Mouse (Mus musculus): ENCODE data around the gene Rpl13a.
"Not testable (repeated sequence)": the region's sequence is repeated elsewhere in the genome, so short reads cannot be mapped to it uniquely, and the experiment has no call there.

The Rpl13a gene

DNA sequence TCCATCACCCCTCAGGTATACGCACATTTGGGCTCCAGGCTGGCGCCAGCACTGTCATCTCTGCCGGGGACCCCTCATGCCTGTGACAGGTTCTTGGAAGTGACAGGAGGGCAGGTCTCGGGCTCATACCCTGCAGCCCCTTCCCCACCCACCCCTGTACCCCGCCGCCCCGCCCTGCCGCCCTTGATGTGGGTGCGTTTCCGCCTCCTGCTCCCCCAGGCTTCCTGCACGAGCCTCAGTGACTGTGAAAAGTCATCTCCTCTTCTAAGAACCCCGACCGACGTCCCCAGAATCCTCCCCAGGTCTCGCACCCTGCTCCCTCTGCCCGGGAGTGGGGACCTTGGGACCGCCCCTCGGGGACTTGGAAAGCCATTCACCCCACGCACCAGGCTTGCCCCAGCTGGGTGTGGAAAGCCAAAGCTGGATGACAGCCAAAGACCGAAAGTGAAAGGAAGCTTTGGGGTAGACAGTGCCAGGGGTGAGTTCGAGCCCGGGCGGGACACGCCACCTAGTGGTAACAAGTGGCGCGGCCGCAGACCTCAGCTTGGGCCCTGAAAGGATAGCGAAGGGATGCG lies 7.5 kb upstream of the Rpl13a start, which contains the start of the genes Gm45713 and Flt3l:
TSS of gene Gm45713 (minus strand) at position 239 of the 575 bp plus-strand sequence.
TSS of gene Flt3l (minus strand) at position 440 of the 575 bp plus-strand sequence.
- peak in 1 of 2 experiments; percentile 93 for DNase-seq (ENCODE audit: low spot score in 2 of 2)

DNA sequence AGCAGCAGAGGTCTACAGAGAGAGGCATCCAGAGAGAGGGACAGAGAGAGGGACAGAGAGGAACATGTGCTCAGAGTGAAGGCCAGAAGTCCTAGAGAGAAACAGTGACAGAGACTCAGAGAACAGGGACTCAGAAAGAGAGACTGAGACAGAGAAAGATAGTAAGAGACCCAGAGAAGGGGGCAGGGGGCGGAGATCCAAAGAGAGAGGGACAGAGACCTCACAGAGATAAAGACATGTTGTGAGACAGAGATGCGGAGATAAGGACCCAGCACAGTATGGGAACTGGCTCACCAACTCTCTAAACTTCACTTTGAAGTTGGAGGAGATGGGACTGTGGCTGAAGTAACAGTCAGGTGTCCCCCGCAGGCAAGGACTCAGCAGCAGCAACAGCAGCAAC lies 6.8 kb upstream of the Rpl13a start:
- no peak for DNase-seq (ENCODE audit: low spot score in 2 of 2)

DNA sequence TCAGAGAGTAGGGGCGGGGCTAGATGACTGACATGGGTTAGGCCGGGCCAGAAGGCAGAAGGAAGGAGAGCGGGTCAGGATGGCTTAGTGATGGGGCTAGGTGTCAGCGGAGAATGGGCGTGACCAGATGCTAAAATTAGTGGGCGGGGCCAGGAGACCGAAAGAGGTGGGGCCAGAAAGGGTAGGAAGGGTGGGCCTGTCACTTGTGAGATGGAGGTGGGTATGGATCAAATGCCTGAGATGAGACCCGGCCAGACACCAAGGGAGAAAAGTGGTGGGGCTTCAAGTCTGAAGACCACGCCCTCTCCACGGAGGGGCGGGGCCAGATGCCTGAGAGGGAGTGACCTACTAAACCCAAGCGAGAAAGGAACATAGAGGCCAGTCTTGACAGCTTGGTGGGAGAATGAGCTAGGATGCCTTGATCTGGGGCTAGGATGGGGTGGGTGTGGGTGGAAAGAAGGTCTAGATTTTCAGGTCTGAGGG lies 6.0 kb upstream of the Rpl13a start:
- no peak for DNase-seq (ENCODE audit: low spot score in 2 of 2)

DNA sequence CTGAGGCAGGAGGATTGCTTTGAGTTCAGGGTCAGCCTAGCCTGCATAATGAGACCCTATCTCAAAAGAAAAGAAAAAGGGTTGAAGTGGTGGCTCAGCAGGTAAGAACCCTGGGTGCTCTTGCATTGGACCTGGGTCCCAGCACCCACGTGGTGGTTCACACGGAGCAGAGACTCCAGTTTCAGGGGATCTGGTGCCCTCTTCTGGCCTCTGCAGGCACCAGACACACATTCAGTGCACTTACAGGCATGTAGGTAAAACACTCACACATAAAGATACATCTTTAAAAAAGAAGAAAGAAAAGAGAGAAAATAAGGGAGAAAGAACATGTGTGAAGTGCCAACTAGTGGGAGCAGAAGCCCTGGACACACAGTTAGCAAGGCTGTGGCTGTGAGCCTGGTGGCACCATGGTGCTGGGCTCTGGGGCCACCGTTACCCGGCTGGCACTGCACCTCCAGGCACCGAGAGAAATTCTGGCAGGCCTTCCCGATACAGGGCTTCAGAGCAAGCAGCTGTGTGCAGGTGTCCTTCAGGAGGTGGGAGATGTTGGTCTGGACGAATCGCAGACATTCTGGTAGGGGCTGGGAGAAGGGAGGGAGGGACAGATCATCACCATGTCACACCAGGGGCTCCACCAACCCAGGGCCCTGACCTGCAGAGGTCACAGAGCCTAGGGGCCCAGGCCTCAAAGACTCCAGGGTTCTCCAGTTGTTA lies 5.0 kb upstream of the Rpl13a start:
- DNase-seq (ENCODE audit: low spot score in 2 of 2), result no peak

DNA sequence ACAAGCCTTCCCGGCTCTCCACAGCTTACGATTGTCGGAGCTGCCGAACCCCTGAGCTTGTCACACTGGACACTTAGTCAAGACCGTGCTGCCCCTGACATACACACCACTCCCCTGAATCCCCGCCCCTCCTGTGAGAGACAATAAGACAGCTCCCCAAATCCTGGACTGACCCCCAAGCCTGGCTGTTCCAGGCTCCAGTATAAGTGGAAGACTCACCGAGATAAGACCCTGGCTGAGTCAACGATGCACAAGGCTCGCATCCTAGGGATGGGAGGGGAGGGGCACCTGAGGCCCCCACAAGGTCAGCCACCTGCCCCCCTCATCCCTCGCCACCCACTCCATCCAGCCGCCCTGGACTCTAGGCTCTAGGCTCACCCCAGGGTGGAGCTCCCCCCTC lies 3.3 kb upstream of the Rpl13a start:
- no peak for DNase-seq (ENCODE audit: low spot score in 2 of 2)

DNA sequence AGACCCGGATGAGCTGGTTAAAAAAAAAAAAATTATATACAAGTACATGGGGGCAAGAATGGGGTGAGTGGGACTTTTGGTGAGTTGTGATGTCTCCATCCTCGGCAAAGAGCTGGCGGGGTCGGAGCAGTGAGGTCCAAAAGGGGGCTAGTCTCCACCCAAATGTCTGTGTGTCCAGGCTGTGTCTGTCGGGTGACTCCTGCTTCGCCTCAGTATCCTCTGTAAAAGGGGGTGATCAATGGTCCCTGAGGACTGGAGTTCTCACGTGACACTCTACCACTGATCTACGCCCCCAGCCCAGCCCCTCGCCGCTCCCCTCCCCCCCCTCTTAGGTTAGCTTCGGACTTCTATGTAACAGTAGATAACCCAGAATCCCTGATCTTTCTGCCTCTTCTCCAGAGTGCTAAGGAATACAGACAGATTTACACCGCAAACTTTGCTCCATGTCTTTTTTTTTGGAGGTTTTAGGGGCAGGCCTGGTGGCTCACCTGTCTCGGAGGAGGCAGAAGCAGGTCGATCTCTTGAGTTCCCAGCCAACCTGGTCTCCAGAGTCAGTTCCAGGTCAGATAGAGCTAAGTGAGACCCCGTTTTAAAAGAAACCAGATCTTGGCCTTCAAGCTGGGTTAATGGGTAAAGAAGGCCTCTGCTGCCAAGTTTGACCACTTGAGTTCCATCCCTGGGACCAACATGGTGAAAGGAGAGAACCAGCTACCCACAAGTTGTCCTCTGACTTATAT lies 1.4 kb upstream of the Rpl13a start:
- DNase-seq (ENCODE audit: low spot score in 2 of 2), result no peak

DNA sequence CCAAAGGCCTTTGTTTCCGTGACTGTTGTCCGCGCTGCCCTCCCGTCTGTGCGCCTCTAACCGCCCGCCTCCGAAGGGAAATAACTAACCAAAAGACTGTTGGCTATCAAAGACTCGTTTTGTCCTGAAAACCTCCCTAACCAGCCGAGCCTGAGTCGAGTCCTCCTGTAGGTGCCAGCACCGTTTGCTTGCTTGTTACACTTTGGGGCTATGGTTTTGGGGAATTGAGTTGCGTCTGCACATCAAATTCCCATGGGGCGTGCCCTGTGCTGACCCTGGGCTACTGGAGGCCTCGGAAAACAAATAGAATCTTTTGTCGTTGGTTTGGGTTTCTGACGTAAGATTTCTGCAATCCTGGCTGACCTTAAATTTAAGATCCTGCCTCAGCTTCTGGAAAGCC lies 757 bp upstream of the Rpl13a start:
- no peak for DNase-seq (ENCODE audit: low spot score in 2 of 2)

DNA sequence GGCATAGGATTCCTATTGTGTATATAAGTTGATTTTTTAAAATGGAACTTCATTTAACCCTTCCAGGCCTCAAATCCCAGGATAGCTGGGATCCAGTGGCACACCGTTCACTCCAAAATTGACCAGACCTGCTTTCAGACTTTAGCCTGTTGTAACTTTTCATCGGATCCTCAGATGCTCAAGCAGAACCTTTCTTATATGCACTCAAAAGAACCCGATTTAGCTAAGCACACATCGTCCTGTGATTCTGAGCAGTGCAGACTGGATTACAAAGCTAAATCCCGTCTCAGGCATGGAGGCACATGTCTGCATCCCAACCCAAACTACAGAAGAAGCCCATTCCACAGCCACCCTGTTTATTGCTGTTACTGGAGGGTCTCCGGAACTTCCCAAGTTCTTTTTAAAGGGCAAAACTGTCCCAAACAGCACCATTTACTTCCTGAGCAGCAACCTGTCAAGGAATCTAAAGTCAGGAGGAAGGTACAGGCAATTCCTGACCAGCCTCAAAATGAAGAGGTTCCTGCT lies 799 bp downstream of the Rpl13a start:
- no peak for DNase-seq (ENCODE audit: low spot score in 2 of 2)

DNA sequence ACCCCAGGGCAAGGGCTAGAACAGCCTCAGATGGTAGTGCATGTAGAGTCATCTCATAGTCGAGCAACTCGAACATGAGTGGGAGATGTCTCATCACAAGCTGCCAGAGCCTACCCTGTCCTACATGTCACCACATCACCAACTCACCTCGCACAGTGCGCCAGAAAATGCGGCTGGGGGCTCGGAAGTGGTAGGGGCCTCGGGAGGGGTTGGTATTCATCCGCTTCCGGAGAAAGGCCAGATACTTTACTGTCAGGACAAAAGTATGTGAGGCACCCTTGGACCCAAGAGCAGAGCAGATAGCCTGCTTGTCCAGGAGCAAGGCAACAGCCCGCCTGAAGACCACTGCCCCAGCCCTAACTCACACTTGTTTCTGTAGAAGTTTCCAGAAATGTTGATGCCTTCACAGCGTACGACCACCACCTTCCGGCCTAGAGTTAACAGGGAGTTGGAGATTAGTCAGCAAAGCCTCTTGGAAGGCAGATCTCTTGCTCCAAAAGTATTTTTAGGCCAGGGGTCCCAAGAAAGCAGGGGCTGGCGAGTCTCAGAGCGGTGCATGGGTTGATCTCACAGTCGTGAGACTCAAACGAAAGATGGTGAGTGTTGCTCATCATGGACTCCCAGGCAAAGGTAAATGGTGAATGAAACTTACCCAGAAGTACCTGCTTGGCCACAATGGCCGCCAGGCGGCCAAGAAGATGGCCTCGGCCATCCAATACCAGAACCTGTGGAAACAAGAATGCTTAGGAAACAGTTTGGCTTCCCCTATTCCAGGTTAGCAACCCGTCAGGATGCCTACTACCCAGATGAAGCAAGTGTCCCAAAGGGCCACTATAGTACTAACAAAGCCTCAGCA lies 1.5 kb downstream of the Rpl13a start:
- DNase-seq (ENCODE audit: low spot score in 2 of 2), result no peak

DNA sequence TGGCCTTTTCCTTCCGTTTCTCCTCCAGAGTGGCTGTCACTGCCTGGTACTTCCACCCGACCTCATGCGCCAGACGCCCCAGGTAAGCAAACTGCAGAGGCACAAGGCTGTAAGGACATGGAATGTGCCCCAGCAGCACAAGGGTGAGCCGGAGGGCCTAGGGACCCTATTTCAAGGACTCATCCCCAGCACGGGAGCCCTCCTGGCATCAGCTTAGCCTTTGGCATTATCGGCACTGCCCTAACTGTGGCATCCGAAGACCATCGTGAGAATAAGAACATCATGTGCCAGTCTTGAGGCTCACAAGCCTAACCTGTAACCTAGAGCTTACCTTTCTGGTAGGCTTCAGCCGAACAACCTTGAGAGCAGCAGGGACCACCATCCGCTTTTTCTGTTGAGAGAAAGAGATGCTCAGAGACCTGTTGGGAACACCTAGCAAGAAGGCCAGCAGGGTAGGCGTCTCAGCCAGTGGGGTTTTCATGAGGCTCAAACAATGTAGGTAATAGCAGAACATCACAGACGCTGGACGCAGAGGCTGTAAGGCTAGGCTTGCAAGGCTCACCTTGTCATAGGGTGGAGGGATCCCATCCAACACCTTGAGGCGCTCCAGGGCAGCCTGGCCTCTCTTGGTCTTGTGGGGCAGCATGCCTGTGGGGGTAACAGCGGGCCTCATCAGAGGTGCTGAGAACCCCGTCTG lies 2.3 kb downstream of the Rpl13a start:
- DNase-seq (ENCODE audit: low spot score in 2 of 2), result no peak

DNA sequence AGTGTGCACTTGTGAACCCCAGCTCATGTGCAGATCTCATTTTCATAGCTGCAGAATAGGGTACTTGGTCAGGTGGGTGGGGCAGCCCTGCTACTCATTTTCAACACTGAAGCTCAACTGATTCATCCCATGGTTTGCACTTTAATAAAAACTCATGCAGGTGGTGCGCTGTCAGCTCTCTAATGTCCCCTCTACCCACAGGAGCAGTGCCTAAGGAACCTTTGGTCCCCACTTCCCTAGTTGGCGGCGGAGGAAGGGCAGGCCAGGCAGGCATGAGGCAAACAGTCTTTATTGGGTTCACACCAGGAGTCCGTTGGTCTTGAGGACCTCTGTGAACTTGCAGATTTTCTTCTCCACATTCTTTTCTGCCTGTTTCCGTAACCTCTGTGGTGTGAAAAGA lies 2.9 kb downstream of the Rpl13a start:
- DNase-seq (ENCODE audit: low spot score in 2 of 2), result not testable (repeated sequence)

DNA sequence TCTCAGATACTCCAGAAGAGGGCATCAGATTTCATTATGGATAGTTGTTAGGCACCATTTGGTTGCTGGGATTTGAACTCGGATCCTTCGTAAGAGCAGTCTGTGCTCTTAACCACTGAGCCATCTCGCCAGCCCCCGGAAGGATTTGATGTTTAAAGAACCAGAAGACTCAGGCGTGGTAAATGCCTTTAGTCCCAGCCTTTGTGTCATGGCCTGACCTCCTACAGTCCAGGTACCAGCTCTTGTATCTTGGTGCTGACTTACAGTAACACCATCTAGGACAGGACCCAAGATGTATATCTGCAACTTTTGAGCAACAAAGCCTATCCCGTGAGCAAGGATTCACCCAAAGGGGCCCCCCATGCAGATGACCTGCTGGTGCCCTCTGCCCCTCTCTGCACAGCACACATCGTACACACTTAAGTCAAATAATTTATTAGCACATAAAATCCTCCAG lies 3.4 kb downstream of the Rpl13a start:
- DNase-seq (ENCODE audit: low spot score in 2 of 2), result no peak

DNA sequence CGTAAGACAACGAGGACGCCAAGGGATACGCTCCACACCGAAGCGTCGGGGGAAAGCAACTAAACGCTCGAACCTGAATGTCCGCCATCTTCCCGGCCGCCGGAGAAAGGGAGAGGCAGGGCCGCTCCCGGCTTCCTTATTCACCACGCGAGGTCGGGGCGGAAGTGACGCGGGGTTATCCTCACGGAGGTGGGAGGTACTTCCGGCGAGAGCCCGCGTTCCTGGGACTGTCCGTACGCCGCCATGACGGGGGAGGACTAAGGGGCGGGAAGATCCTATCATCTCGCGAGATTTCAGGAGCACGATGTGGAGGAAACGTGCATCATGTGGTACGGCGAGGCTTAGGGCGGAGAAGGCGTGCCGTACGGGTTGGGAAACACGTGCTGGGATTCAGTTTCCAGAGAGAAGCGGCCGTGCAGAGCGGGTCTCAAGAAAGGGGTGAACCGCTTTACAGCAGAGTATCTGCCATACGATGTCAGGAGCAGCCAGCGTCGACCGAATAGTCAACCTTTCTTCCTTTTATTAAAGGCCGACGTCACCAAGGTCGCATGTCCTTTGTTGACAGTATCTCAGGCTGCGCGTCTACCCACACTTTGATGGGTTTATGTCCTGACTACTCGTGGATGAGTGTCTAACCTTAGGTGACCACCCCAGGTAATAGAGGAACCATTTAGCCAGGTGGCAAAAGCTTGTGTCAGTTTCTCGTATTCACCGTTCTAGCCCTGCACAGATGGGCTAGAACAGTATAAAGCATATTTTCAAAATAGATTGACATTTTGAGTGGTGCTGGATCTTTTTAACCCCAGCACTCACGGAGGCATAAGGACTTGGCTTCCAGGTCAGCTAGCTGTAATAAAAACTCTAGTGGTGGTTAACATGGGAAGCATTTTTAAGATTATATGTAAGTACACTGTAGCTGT lies 4.1 kb downstream of the Rpl13a start, which contains the start of gene Rps11:
TSS of gene Rps11 (minus strand) at position 216 of the 920 bp plus-strand sequence.
- DNase-seq (ENCODE audit: low spot score in 2 of 2), result peak; percentile 97 to 99

DNA sequence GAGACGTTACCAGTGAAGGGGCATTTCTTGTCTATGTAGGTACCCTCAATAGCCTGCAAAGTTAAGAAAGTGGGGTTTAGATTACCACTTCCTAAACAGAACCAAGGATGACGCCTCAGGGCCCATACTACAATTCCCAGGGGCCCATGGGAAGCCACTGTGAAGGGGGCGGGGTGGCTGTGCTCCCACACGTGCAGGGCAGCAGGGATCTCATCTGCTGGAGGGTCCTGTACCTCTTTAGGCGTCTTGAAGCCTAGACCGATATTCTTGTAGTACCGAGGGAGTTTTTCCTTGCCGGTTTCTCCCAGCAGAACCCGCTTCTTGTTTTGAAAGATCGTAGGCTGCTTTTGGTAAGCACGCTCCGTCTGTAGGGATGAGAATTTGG lies 5.4 kb downstream of the Rpl13a start:
- no peak for DNase-seq (ENCODE audit: low spot score in 2 of 2)

DNA sequence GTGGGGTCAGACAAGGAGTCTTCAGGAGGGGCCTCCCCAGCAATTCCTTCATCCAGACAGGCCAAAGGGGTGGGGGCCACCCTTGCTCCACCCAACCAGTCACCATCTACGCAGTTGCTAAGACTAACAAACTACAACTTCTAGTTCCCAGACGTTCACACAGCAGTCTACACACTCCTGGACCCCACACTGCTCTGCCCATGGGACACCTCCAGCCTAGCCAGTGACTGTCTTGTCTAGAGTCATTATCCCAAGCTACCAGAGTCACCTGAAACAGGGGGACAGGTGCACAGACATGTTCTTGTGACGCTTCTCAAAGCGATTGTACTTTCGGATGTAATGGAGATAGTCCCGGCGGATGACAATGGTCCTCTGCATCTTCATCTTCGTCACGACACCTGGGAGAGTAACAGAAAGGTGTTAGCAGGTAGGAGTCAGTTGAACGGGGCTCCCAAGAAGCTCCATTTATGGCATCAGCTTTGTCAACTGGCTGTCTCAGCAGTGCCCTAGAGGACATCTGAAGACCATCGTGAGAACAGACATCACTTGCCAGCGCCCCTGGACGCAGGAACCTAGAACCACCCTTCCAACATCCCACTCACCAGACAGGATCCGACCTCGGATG lies 5.9 kb downstream of the Rpl13a start:
- DNase-seq (ENCODE audit: low spot score in 2 of 2), result no peak

DNA sequence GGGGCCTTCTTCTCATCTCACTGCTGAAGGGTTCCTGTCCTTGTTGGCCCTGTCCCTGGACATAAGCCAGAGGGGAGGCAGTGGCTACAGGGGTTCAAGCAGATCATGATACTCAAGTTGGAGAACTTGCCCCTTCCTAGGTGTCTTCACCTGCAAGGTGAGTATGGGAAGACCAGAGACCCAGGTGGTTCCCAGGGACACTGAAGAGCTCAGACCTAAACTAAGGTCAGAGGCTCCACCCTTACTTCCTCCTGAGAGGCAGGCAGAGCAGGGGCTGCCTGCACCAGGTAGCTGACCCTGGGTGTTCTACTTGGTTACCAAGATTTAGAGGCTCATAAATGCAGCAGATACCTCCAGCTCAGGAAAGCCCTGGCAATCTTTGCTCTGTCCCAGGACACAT lies 6.6 kb downstream of the Rpl13a start:
- DNase-seq (ENCODE audit: low spot score in 2 of 2), result no peak

DNA sequence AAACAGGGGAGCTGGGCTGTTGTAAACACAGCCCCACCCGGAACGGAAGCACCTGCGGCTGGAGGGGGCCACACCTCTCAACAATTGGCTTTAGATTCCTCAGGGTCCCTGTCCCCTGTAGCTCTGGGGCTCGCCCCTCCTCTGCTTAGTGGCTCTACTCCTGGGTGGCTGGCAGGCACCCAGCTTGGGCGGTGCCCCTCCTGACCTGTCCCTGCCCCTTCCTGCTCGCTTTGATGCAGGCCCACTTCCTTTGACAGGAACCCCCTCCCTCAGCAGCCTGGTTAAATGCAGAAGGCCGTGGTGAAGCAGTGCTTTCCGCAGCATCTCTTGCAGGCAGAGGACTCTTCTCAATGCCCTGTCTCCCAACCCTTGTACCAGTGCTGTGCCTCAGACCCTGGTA lies 7.2 kb downstream of the Rpl13a start:
- DNase-seq (ENCODE audit: low spot score in 2 of 2), result no peak

DNA sequence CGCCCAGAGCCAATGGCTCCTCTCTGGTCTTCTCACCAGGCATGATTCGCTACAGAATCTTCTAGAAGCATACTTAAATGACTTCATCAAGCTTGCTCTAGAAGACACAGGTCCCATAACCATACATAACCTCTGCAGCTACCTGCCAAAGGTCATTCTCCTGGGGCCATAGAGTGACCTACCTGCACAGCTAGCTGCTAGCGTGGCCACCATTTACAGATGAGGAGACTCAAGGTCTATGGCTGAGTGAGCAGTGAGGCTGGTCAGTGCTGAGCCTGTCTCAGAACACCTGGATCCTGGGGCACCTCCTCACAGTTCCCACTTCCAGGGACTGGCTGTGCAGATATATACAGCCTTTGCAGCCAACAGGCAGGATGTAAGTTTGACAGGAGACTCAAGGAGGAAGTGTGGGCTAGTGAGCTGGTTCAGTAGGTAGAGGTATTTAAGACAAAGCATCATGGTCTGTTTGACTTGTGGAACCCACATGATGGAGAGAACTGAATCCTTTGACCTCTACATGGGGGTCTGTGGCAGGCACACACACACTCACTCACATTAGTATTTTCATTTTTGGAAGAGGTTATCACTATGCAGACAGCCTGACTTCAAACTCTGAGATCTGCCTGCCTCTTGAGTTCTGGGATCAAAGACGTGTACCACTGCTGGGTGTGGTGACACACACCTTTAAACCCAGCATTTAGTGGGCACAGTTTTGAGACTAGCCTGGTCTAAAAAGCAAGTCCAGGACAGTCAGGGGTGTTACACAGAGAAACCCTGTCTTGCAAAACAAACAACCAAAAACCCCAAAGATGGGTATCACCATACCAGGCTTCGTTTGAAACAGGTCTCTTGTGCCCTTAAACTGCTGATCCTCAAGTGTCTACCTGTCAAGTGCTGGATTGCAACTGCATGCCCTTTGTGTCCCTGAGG lies 8.5 kb downstream of the Rpl13a start:
- no peak for DNase-seq (ENCODE audit: low spot score in 2 of 2)
